ENCODE assay signal across 8 mouse cellular contexts in the genomic region with DNA sequence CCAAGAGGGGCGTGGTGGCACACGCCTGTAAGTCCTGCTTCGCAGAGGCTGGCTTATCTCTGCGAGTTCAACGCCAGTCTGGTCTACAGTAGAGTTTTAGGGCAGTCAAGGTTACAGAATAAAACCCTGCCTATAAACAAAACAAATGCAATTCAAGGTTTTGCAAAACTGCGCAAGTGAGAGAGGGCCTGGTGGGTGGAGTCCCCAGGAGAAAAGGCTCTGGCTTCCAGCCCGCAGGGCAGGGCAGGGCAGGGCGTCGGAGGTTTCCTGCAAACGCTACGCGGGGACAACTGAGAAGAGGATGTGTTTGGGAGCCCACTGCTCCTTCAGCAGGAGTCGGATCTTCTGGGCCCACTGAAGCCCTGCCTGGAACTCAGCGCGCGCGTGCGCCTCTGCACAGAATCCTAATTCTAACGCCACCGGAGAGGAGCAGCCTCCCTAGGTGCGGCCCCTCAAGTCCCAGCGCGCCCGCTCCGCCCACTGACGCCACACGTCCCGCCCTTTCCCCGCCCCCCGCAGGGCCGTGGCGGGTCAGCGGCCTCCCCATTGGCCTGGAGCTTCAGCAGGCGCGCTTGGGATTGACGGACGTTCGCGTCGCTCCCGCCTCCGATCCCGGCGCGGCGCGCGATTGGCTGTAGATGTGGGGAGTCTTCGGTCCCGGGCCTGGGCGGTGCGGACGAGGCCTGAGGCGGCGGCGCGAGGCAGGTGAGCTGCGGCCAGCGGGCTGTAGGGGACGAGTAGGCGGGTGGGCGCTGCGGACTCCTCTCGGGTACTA. TPM values are rescaled to one million over a fixed set of nuclear protein-coding genes. Genes with fewer than 3 reads are reported as not detected.
DNase-seq lines count a peak whose midpoint lies in the region; ATAC-seq and TF ChIP-seq lines count a peak whose summit lies in the region.

Gene Sun1 (plus strand): TSS at position 643 of the 775 bp plus-strand sequence.

- H3K9me3 ChIP-seq in ES-Bruce4 (replicated peaks; ENCODE audit: control insufficient read depth, insufficient read depth, low read length, poor library complexity, severe bottlenecking), result no peaks in the 10 kb centered on the region
- no peaks in the 10 kb centered on the region for H3K9me3 ChIP-seq in forebrain, embryonic 13.5 days (replicated peaks)
- no peaks in the 10 kb centered on the region for H3K9me3 ChIP-seq in liver, postnatal 0 days (ENCODE audit: low read length)
- H3K9me3 ChIP-seq in neural tube, embryonic 14.5 days (ENCODE audit: control insufficient read depth, low read length), result no peaks in the 10 kb centered on the region

- intact Hi-C loops in heart, postnatal 10 days (cut with DNase I), result loop anchor here (5.0 kb wide), 1 partner anchor 52 kb away; the partner anchor contains the start of gene Get4

- peak within 1 kb of the TSS; percentile 84 for H3K9ac ChIP-seq in ES-Bruce4 (ENCODE audit: low read depth, poor library complexity, severe bottlenecking)
- peak within 1 kb of the TSS; percentile 95 for H3K9ac ChIP-seq in forebrain, embryonic 13.5 days
- peak within 1 kb of the TSS; percentile 89 for H3K9ac ChIP-seq in liver, postnatal 0 days (replicated peaks)
- H3K9ac ChIP-seq in neural tube, embryonic 14.5 days (replicated peaks; ENCODE audit: low read depth, low read length), result peak within 1 kb of the TSS; percentile 87

- under 1% methylated on average over 55 of the region's 64 CpGs for WGBS in forebrain, embryonic 13.5 days
- under 1% methylated on average over 61 of the region's 64 CpGs for WGBS in large intestine, adult 2 months
- under 1% methylated on average over 56 of the region's 64 CpGs for WGBS in liver, postnatal 0 days (ENCODE audit: insufficient replicate concordance)
- 1% methylated on average over 64 of the region's 64 CpGs for WGBS in neural tube, embryonic 14.5 days

- H3K4me2 ChIP-seq in forebrain, embryonic 13.5 days, result peak within 1 kb of the TSS; percentile 91
- H3K4me2 ChIP-seq in liver, postnatal 0 days (ENCODE audit: low read depth, low read length), result peak within 1 kb of the TSS; percentile 98
- H3K4me2 ChIP-seq in neural tube, embryonic 14.5 days (ENCODE audit: low read depth, low read length), result peak within 1 kb of the TSS; percentile 80

- H3K27ac ChIP-seq in ES-Bruce4 (ENCODE audit: insufficient read depth, low read length), result peak within 1 kb of the TSS; percentile 99
- H3K27ac ChIP-seq in forebrain, embryonic 13.5 days, result peak within 1 kb of the TSS; percentile 74
- peak within 1 kb of the TSS; percentile 85 for H3K27ac ChIP-seq in liver, postnatal 0 days (ENCODE audit: low read depth)
- peak within 1 kb of the TSS; percentile 86 for H3K27ac ChIP-seq in neural tube, embryonic 14.5 days (ENCODE audit: low read depth, low read length)

- peak; percentile 85 for TF ChIP-seq EP300 in ES-Bruce4 (IDR thresholded peaks at IDR 0.05; ENCODE audit: insufficient read depth, low read depth, low read length)
- TF ChIP-seq EP300 in liver, postnatal 0 days (IDR thresholded peaks at IDR 0.05; ENCODE audit: low read depth), result no peak; the same call in 1 of the 2 replicates

- peak; percentile 99 for DNase-seq in heart, postnatal 10 days
- DNase-seq in large intestine, adult 2 months (ENCODE audit: low read depth, low spot score), result peak; percentile 87
- DNase-seq in liver, postnatal 0 days, result peak; percentile 99
- peak; percentile 99 for DNase-seq in testis, postnatal 10 days (ENCODE audit: low spot score)

- H3K4me1 ChIP-seq in ES-Bruce4 (ENCODE audit: control insufficient read depth, insufficient read depth, low read length), result peaks cover 7% of the 10 kb centered on the region
- H3K4me1 ChIP-seq in forebrain, embryonic 13.5 days, result peaks cover 33% of the 10 kb centered on the region
- H3K4me1 ChIP-seq in liver, postnatal 0 days (ENCODE audit: insufficient read depth), result peaks cover 61% of the 10 kb centered on the region
- peaks cover 20% of the 10 kb centered on the region for H3K4me1 ChIP-seq in neural tube, embryonic 14.5 days (ENCODE audit: control insufficient read depth, insufficient read depth, low read length)

- no peaks in the 10 kb centered on the region for H3K27me3 ChIP-seq in ES-Bruce4 (ENCODE audit: control insufficient read depth, insufficient read depth, low read length, poor library complexity, severe bottlenecking)
- H3K27me3 ChIP-seq in forebrain, embryonic 13.5 days, result no peaks in the 10 kb centered on the region
- no peaks in the 10 kb centered on the region for H3K27me3 ChIP-seq in liver, postnatal 0 days (ENCODE audit: insufficient read depth, low read length)
- H3K27me3 ChIP-seq in neural tube, embryonic 14.5 days (ENCODE audit: control insufficient read depth, insufficient read depth, low read length), result no peaks in the 10 kb centered on the region

- peak; percentile 99 for ATAC-seq in cerebellum, adult (ENCODE audit: insufficient number of reproducible peaks, low FRiP score, low TSS enrichment)
- ATAC-seq in forebrain, embryonic 13.5 days, result peak; percentile 99
- ATAC-seq in liver, postnatal 0 days, result peak; percentile 91
- peak; percentile 99 for ATAC-seq in neural tube, embryonic 14.5 days (ENCODE audit: low read depth)

- TF ChIP-seq POLR2A in ES-Bruce4 (IDR thresholded peaks at IDR 0.05; ENCODE audit: insufficient read depth, low read length), result peak; percentile 33

- TF ChIP-seq CTCF in ES-Bruce4 (IDR thresholded peaks at IDR 0.05; ENCODE audit: low read depth, low read length), result no peak
- no peak for TF ChIP-seq CTCF in liver, postnatal 0 days (IDR thresholded peaks at IDR 0.05; ENCODE audit: low read depth)

- no peaks in the 10 kb centered on the region for H3K36me3 ChIP-seq in ES-Bruce4 (ENCODE audit: control insufficient read depth, insufficient read depth, low read length, poor library complexity, severe bottlenecking)
- 0 out of 2 replicates have a peak, but pooled peaks cover 5% of the 10 kb centered on the region for H3K36me3 ChIP-seq in forebrain, embryonic 13.5 days (ENCODE audit: poor library complexity, severe bottlenecking)
- no peaks in the 10 kb centered on the region for H3K36me3 ChIP-seq in liver, postnatal 0 days (replicated peaks; ENCODE audit: insufficient read depth, low read length)
- H3K36me3 ChIP-seq in neural tube, embryonic 14.5 days (ENCODE audit: control insufficient read depth, insufficient read depth, low read length), result 0 out of 2 replicates have a peak, but pooled peaks cover 3% of the 10 kb centered on the region

- peak within 1 kb of the TSS; percentile 77 for H3K4me3 ChIP-seq in ES-Bruce4 (ENCODE audit: low read depth, low read length)
- peak within 1 kb of the TSS; percentile 98 for H3K4me3 ChIP-seq in forebrain, embryonic 13.5 days
- peak within 1 kb of the TSS; percentile 76 for H3K4me3 ChIP-seq in liver, postnatal 0 days (ENCODE audit: low read depth, low read length)
- H3K4me3 ChIP-seq in neural tube, embryonic 14.5 days (ENCODE audit: low read depth, low read length), result peak within 1 kb of the TSS; percentile 99

RNA-seq across cellular contexts. Expression of gene Sun1, which starts in this region (rescaled TPM):
- 74.1 and 84.2 TPM in 2 replicates for polyA plus RNA-seq in ES-Bruce4 (2011; ENCODE audit: insufficient read depth, insufficient read length, low read depth, missing spikeins)
- 43.9 and 50.2 TPM in 2 replicates for polyA plus RNA-seq in forebrain, embryonic 13.5 days (2015; fragmentation: Nextera tagmentation; extraction: Ambion mirVana)
- 10 to 100 TPM; 43.5 to 44.8 TPM for total RNA-seq in heart, postnatal 10 days (2021)
- polyA plus RNA-seq in large intestine, adult 2 months (2012; rRNA removed), result 25.0 and 41.5 TPM in 2 replicates
- polyA plus RNA-seq in liver, postnatal 0 days (2015; fragmentation: Nextera tagmentation; extraction: Ambion mirVana), result 7.9 and 8.6 TPM in 2 replicates
- polyA plus RNA-seq in neural tube, embryonic 14.5 days (2014; fragmentation: Nextera tagmentation; extraction: Ambion mirVana), result 49.5 and 51.3 TPM in 2 replicates

Comparison
In these comparisons a context has a peak if more than half of its experiments do, and no peak if none do; other contexts are left out.
1. Peak in every context shown above with its lines: DNase-seq, ATAC-seq, H3K4me3 ChIP-seq and H3K27ac ChIP-seq.